Mouse (Mus musculus) lung, postnatal 36 days (tissue): ENCODE data around the gene Lman2.
A peak's percentile ranks its signal among the peaks of the same experiment; 100 is the strongest.

Experiments
- DNase-seq: peaks from one replicate; pipeline ENCODE4 v3.0.0; 2022; ENCODE audit warnings: mixed read lengths

Gene Lman2

GRCm38 (mm10) chr13:55362453-55363060 lies at the start of gene Lman2:
Gene Lman2, minus strand, starts transcription at chr13:55362783.
- DNase-seq = peak; percentile 98

DNA sequence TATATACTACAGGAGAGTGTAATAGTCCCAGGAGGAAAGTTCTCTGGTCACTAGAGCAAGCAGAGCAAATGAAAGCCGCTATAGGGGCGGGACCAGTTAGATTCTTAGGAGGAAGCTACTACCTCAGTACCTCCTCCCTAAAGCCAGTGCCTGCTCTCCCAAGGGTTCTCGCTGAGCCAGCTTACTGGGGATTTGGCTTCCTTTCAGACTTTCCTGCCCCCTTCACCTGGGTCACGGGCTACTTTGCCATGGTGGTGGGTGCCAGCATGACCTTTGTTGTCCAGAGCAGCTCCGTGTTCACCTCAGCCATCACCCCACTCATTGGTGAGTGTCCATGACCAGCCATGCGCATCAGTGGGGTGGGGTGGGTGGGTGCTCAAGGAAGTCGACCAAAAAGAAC lies 49.2 kb upstream of the Lman2 start:
- DNase-seq = no peak

DNA sequence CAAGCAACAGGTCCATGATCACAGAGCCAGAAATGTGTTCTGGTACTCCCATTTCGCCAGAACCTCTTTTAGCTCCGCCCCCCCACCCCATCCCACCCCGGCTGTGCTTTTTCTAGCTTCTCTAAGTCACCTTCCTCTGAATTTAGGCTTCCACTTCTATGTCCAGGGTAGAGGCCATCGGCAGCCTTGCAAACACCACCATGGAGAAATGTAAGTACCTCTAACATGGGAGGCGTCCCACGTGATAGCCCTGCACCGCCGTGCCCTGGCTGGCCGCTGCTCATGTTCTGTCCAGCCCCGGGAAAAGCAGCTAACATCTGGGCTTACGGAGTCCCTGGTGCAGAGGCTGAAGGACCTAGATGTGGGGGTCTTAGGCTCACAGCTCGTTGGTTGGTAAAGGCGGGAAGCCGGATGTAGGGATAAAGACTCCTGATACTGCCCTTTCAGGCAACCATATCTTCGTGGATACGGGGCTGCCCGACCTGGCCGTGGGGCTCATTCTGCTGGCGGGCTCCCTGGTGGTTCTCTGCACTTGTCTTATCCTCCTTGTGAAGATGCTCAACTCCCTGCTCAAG lies 46.0 kb upstream of the Lman2 start:
- DNase-seq = no peak

DNA sequence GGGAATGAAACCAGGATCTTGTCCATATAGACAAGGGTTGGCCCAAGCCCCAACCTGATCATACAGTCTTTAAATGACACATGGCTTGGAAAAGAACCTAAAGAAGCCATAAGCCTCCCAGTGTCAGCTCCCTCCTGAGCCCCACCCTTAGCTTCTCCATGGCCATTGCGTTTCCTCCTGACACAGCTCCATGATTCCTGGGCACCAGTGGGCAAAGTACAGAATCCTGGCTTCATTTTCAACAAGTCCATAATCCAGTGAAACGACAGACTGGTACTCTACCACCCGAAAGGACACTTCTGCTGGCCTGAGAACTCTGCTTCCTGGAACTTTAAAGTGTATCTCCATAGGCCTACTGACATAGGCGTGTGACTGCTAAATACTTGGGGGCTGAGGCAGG lies 44.8 kb upstream of the Lman2 start:
- DNase-seq = no peak

- DNase-seq = no peak
Observed at GRCm38 (mm10) chr13:55405783-55406390, 43.3 kb upstream of the Lman2 start.

GRCm38 (mm10) chr13:55404853-55405782 lies 42.5 kb upstream of the Lman2 start:
- peak; percentile 81 for DNase-seq

DNA sequence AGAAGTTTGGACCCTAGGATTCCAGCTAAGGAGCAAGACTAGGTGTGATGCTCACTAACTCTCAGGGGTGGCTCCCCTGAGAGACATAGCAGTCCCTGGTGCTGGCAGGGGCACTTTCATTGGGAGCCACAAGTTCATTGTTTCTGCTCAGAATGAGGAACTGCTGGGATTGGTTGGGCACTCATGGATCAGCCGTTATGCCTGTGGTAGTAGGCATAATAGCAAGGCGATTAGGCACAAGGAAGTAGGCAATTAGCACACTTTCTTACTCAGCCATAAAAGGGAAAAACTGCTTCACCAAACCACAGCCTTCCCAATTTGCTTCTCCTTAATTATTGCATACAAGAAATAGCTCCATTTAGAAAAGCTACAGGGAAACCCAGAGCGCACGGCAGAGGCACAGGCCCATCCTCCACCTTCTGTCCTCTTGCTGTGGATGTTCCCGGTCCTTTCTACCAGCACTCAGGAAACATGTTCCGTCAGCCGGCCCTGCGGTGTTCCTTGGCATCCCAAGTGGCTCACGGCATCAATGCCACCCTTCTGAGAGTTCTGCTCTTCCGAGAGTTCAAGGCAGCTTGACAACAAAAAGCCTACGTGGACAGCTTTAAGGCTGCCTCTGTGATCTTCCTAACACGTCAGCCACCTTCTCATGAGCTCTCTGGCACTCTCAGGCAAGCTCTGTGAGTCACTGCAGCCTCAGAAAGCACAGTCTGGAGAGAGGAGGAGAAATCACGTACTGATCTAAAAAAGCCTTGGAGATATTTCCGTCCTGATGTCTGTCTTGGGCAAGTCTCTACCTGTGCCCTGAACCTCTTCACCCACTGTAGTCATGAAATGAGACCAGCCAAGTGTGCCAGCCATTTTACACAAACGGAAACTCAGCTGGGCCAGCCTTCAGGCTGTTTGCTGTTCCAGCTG lies 41.6 kb upstream of the Lman2 start:
- DNase-seq = no peak

GRCm38 (mm10) chr13:55403266-55403665 lies 40.7 kb upstream of the Lman2 start:
- DNase-seq = no peak

DNA sequence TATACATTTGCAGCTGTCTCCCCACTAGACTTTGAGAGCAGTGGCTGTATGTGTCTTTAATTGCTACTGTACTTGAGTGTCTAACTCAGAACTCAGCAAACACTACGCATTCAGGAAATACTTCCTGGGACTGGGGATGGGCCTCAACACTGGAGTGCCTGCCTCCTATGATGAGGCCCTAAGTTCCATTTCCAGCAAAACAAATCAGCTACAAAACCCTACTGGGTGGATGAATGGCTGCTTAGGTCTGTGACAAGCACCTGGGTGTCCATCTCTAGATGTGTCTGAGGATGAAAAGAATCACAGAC lies 37.4 kb upstream of the Lman2 start:
- DNase-seq = no peak

DNA sequence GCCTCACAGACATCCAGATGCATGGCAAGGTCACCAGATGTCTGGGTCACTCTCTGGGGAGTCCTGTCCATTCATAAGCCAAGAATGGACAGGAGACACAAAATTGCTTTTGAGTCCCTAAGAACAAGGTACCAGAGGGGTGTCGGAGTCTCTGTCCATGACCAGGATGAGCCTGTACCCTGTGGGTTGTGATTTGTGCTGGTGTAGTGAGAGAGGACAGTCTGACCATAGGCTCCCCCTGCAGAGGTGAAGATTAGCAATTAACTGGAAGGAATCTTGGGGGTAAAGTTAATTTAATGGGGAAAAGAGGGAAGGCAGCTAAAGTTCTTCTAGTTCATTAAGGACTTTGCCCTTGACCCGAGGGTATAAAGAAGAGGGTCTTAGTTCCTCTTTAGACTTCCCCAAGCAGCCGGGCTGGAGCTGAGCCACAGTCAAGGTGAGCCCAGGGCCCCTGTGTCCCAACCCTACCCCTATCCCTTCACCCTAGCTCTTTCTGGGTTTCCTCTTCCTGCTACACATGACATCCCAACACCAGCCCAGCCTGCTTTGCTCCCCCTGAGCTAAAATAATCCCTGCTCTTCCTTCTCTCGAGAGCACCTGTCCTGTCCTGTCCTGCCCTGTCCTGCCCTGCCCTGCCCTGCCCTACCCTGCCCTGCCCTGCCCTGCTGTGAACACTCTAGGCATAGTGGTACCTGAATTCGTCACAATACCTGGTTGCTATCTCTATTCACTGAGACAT lies 36.9 kb upstream of the Lman2 start:
- no peak for DNase-seq

- no peak for DNase-seq
Observed at GRCm38 (mm10) chr13:55398088-55398487, 35.5 kb upstream of the Lman2 start, which contains the start of gene Slc34a1. Gene Slc34a1, plus strand, starts transcription at chr13:55398187.

GRCm38 (mm10) chr13:55392933-55393332 lies 30.4 kb upstream of the Lman2 start:
- DNase-seq = no peak

- no peak for DNase-seq
Observed at GRCm38 (mm10) chr13:55391626-55392029, 29.0 kb upstream of the Lman2 start.

- no peak for DNase-seq
Observed at GRCm38 (mm10) chr13:55390644-55391043, 28.1 kb upstream of the Lman2 start.

- DNase-seq = no peak
Observed at GRCm38 (mm10) chr13:55381790-55382189, 19.2 kb upstream of the Lman2 start.

- no peak for DNase-seq
Observed at GRCm38 (mm10) chr13:55378907-55379580, 16.5 kb upstream of the Lman2 start.

DNA sequence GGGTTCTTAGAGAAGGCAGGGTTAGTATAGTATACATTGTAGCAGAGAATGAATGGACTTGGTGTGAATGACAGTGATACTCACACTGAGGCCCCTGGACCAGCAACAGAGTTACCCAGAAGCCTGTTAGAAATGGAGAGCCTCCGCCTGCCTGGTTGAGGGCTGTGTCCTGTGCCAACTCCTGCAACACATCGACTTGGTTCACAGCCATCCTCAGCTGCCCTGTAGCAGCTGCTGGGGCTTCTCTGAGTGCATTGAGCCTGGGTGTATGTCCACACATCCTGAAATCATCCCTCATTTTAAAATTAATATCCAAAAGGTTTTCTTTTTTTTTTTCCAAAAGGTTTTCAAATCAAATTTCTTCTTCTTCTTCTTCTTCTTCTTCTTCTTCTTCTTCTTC lies 13.3 kb upstream of the Lman2 start:
- DNase-seq = no peak

DNA sequence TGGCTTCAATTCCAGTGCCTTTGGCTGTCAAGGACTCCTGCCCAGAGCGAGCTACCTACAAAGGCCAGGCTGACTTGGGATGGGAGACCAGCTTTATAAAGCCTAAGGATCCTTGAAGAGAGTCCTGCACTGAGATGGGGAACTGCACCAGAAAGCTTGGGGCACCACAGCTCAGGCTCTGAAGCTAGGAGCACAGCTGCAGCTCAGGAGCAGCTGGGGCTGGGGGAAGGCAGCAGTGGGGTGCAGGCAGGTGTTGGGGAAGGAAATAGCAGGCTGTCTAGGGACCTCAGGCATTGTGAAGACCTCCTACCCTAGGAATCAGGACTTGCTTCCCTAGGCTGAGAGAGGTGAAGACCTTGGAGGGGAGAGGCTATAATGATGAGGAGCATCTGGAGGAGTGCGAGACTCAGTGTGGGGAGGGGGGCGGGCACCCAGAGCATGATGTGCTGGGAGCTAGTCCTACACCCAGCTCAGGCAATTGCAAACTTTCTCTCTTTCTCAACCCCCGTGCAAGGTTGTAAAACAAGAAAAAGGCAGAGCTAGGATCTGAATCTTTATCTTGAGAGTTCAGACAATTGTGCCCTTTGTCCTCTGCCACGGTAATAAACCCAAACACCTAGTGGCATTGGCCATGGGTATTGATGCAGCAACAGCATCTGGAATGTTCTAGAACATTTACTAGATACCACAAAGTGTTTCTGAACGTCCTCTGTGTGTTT lies 11.8 kb upstream of the Lman2 start:
- no peak for DNase-seq

GRCm38 (mm10) chr13:55371740-55372139 lies 9.2 kb upstream of the Lman2 start:
- DNase-seq = no peak

- DNase-seq = no peak
Observed at GRCm38 (mm10) chr13:55371007-55371681, 8.6 kb upstream of the Lman2 start.
